Mouse (Mus musculus): ENCODE results near the gene Arhgap11a.

DNA sequence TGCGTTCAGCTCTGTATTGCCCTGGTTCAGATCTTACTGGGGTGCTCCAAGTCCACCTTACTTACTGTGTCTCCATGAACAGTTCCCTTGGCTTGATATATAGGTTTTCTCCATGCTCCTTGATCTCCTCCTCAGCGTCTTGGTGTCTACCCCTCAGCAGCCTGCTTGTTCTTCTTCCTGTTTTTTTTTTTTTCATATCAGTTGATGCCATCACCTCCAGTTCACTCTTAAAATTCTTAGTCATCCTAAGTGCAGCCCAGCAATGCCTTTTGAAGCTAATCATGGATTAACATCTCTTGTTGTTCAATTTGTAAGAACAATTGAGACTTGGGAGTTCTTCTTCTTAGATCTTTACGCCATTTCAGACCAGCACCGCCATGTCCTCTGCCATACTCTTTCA, 19.9 kb upstream of the Arhgap11a start:
- TF ChIP-seq POLR2A (IDR thresholded peaks at IDR 0.05; ENCODE audit: borderline replicate concordance, control insufficient read depth, low read depth, low read length) (no peak), CTCF (IDR thresholded peaks at IDR 0.05; ENCODE audit: control insufficient read depth, insufficient read depth, low read length) (no peak)
